Mouse (Mus musculus) myocyte (in vitro differentiated cells): ENCODE results near the gene Tfr2.

ENCODE experiments used
- E2F4 ChIP-seq: IDR thresholded peaks from one replicate; pipeline ENCODE4 v1.6.1; 2011; ENCODE audit warnings: mild to moderate bottlenecking, control low read depth, moderate library complexity; ENCODE audit not compliant: insufficient read depth
- MAX ChIP-seq: IDR thresholded peaks from one replicate; pipeline ENCODE4 v1.6.1; 2011; ENCODE audit warnings: low read depth, mild to moderate bottlenecking, control low read depth
- MYOD1 ChIP-seq, 3 experiments: IDR thresholded peaks; one replicate each; pipeline ENCODE4 v1.6.1; 2011; ENCODE audit warnings: control low read depth in 2 of 3, low read depth in 2 of 3, mild to moderate bottlenecking in 2 of 3, moderate library complexity in 1 of 3; ENCODE audit not compliant: insufficient read length in 2 of 3, control insufficient read depth in 1 of 3
- POLR2A ChIP-seq: IDR thresholded peaks from one replicate; pipeline ENCODE4 v1.6.1; 2011; ENCODE audit warnings: low read depth, mild to moderate bottlenecking, control low read depth, moderate library complexity; ENCODE audit not compliant: insufficient read length
- POLR2AphosphoS2 ChIP-seq: IDR thresholded peaks from one replicate; pipeline ENCODE4 v1.6.1; 2011; ENCODE audit warnings: low read depth, control low read depth; ENCODE audit not compliant: insufficient read length
- REST ChIP-seq: IDR thresholded peaks from one replicate; pipeline ENCODE4 v1.6.1; 2011; ENCODE audit warnings: mild to moderate bottlenecking, control low read depth, moderate library complexity; ENCODE audit not compliant: insufficient read depth, insufficient read length
- SRF ChIP-seq: IDR thresholded peaks from one replicate; pipeline ENCODE4 v1.6.1; 2011; ENCODE audit warnings: low read depth; ENCODE audit not compliant: control insufficient read depth, insufficient read length
- TCF12 ChIP-seq: IDR thresholded peaks from one replicate; pipeline ENCODE4 v1.6.1; 2011; ENCODE audit warnings: mild to moderate bottlenecking, control low read depth; ENCODE audit not compliant: poor library complexity, insufficient read depth, severe bottlenecking
- TCF3 ChIP-seq: IDR thresholded peaks from one replicate; pipeline ENCODE4 v1.6.1; 2011; ENCODE audit warnings: low read depth, control low read depth; ENCODE audit not compliant: insufficient read length

- no peak for TF ChIP-seq POLR2A
- no peak for TF ChIP-seq TCF3
- TF ChIP-seq MAX, result no peak
- TF ChIP-seq REST, result no peak
- no peak for TF ChIP-seq SRF
- TF ChIP-seq E2F4, result no peak
- no peak for TF ChIP-seq MYOD1 (IDR thresholded peaks at IDR 0.05; ENCODE audit: control insufficient read depth in 1 of 3, insufficient read length in 2 of 3, low read depth in 2 of 3)
- TF ChIP-seq TCF12, result no peak
- peak; percentile 68 for TF ChIP-seq POLR2AphosphoS2
These were observed 46.0 kb upstream of the Tfr2 start for GRCm38 (mm10) chr5:137523396-137524250.
